Mouse (Mus musculus) hindbrain, embryonic 13.5 days (tissue): ENCODE results near the gene Pigq. TPM values are rescaled to one million over a fixed set of nuclear protein-coding genes. Genes with fewer than 3 reads are reported as not detected.

Source experiments
- ATAC-seq: fragments of 200-750 bp; cut with Nextera tagmentation; 2 replicates; pipeline ENCODE4 v1.8.0; 2017; ENCODE audit warnings: moderate TSS enrichment; ENCODE audit not compliant: low FRiP score
- H3K27ac ChIP-seq: fragments of 300-500 bp; sonication (generic); 2 replicates; pipeline ENCODE4 v1.5.1; 2015; ENCODE audit warnings: inconsistent platforms, mild to moderate bottlenecking, moderate library complexity
- H3K27me3 ChIP-seq: fragments of 300-500 bp; sonication (generic); 2 replicates; pipeline ENCODE4 v1.6.1; 2015; ENCODE audit warnings: mild to moderate bottlenecking, inconsistent platforms
- H3K36me3 ChIP-seq: fragments of 300-500 bp; sonication (generic); 2 replicates; pipeline ENCODE4 v1.6.1; 2015; ENCODE audit warnings: mild to moderate bottlenecking, inconsistent platforms
- H3K4me1 ChIP-seq: fragments of 300-500 bp; sonication (generic); replicated peaks from 2 replicates; pipeline ENCODE4 v1.6.1; 2015; ENCODE audit warnings: inconsistent platforms
- H3K4me2 ChIP-seq: fragments of 300-500 bp; sonication (generic); 2 replicates; pipeline ENCODE4 v1.6.1; 2015; ENCODE audit warnings: inconsistent platforms, mild to moderate bottlenecking, moderate library complexity
- H3K4me3 ChIP-seq: fragments of 300-500 bp; sonication (generic); 2 replicates; pipeline ENCODE4 v1.5.1; 2015; ENCODE audit warnings: mild to moderate bottlenecking, inconsistent platforms
- H3K9ac ChIP-seq: fragments of 300-500 bp; sonication (generic); 2 replicates; pipeline ENCODE4 v1.6.1; 2015; ENCODE audit warnings: mild to moderate bottlenecking, inconsistent platforms
- H3K9me3 ChIP-seq: fragments of 300-500 bp; sonication (generic); 2 replicates; pipeline ENCODE4 v1.6.1; 2016; ENCODE audit warnings: inconsistent platforms
- WGBS: fragments of 180-500 bp; shearing (Covaris S2); methylation state at CpG from one replicate; pipeline ENCODE4 v1.1.7; 2015; 5-methylcytosine and 5-hydroxymethylcytosine counted together
- polyA plus RNA-seq: library from polyadenylated mRNA; unstranded; fragments of >200 nt; fragmentation: Nextera tagmentation; extraction: Ambion mirVana; gene quantifications from 2 replicates; pipeline ENCODE4 v1.2.1, GENCODE M21; 2015

Pigq gene
- polyA plus RNA-seq, result 57.1 and 58.9 TPM in 2 replicates

- no peak within 1 kb of the TSS for H3K4me3 ChIP-seq
- ATAC-seq, result no peak
- H3K27me3 ChIP-seq, result peaks cover 5% of the 10 kb centered on the region
- no peak within 1 kb of the TSS for H3K27ac ChIP-seq
- H3K9me3 ChIP-seq, result no peaks in the 10 kb centered on the region
- no peaks in the 10 kb centered on the region for H3K36me3 ChIP-seq
- H3K4me1 ChIP-seq, result peaks cover 28% of the 10 kb centered on the region
- 74% methylated on average over 5 of the region's 6 CpGs for WGBS
- peak within 1 kb of the TSS; percentile 51; the same call in 1 of the 2 replicates for H3K9ac ChIP-seq
- H3K4me2 ChIP-seq, result no peak within 1 kb of the TSS
These were observed at the start of gene Pigq, which contains the start of gene Nhlrc4 for GRCm38 (mm10) chr17:25944366-25945163. Gene Pigq, minus strand, starts transcription at chr17:25944936. Gene Nhlrc4, minus strand, starts transcription at chr17:25944961.

DNA sequence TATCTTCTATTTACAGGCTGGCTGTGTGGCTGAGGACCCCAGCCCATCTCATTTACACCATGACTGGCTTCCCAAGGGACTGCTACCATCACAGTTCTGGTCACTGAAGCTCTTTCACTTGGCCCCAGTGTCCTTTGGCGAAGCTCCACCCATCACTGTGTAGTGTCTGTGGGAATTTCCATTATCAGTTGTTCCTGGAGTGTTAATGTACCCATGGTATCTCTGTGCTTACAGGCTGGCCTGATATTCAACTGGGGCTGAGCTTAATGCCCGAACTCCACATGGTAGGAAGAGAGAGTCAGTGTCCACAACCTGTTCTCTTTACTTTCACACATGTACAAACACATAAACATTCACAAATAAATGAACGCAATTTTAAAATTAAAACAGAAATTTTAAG, 48.8 kb upstream of the Pigq start:
- no peak for ATAC-seq
- peaks cover 94% of the 10 kb centered on the region for H3K36me3 ChIP-seq
- WGBS, result 94% methylated on average over 3 of the region's 3 CpGs

GRCm38 (mm10) chr17:25992274-25992673, 47.5 kb upstream of the Pigq start:
- no peak for ATAC-seq
- H3K27me3 ChIP-seq, result no peaks in the 10 kb centered on the region
- no peaks in the 10 kb centered on the region for H3K9me3 ChIP-seq
- WGBS, result 95% methylated on average over 4 of the region's 4 CpGs
- H3K27ac ChIP-seq, result no peak overlapping the region
- peaks cover 94% of the 10 kb centered on the region for H3K36me3 ChIP-seq
- no peaks in the 10 kb centered on the region for H3K4me1 ChIP-seq
- no peak overlapping the region for H3K4me3 ChIP-seq
- H3K4me2 ChIP-seq, result no peak overlapping the region
- no peak overlapping the region for H3K9ac ChIP-seq

More for the DNA sequence above, 48.8 kb upstream of the Pigq start:
- Histone ChIP-seq H3K27ac (no peak overlapping the region), H3K4me1 (no peaks in the 10 kb centered on the region), H3K9ac (no peak overlapping the region), H3K9me3 (no peaks in the 10 kb centered on the region), H3K27me3 (no peaks in the 10 kb centered on the region), H3K4me2 (no peak overlapping the region), H3K4me3 (no peak overlapping the region)

DNA sequence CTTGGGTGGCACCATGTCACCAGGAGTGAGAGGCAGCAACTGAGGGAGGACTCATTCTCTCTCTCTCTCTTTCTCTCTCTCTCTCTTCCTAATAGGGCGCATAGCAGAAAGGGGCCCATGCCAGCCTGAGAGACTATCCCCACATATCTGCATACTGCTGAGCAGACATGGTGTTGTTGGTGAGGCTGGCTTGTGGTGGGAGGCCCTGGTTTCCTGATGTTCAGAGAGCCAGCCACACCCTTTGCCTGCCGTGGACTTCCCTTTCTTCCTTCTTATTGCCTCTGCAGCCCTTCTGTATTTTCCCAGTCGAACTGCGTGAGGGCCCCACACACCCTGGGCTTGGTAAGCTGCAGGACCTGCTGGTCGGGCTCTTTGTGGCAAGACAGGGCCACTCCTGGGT, 45.6 kb upstream of the Pigq start:
- Histone ChIP-seq H3K36me3 (peaks cover 84% of the 10 kb centered on the region), H3K27ac (no peak overlapping the region), H3K9me3 (no peaks in the 10 kb centered on the region), H3K9ac (no peak overlapping the region), H3K4me1 (peaks cover 6% of the 10 kb centered on the region), H3K4me3 (no peak overlapping the region), H3K4me2 (no peak overlapping the region), H3K27me3 (no peaks in the 10 kb centered on the region)
- WGBS, result 89% methylated on average over 5 of the region's 5 CpGs
- no peak for ATAC-seq

GRCm38 (mm10) chr17:25985306-25986294, 40.9 kb upstream of the Pigq start, which contains the start of gene Capn15:
Gene Capn15, minus strand, starts transcription at chr17:25985796.
- Histone ChIP-seq H3K4me2 (peak within 1 kb of the TSS; percentile 88), H3K4me1 (peaks cover 39% of the 10 kb centered on the region), H3K4me3 (peak within 1 kb of the TSS; percentile 90), H3K36me3 (peaks cover 41% of the 10 kb centered on the region), H3K9ac (peak within 1 kb of the TSS; percentile 94), H3K27me3 (no peaks in the 10 kb centered on the region), H3K9me3 (no peaks in the 10 kb centered on the region), H3K27ac (peak within 1 kb of the TSS; percentile 92)
- WGBS, result under 1% methylated on average over 91 of the region's 91 CpGs
- ATAC-seq, result peak; percentile 99

DNA sequence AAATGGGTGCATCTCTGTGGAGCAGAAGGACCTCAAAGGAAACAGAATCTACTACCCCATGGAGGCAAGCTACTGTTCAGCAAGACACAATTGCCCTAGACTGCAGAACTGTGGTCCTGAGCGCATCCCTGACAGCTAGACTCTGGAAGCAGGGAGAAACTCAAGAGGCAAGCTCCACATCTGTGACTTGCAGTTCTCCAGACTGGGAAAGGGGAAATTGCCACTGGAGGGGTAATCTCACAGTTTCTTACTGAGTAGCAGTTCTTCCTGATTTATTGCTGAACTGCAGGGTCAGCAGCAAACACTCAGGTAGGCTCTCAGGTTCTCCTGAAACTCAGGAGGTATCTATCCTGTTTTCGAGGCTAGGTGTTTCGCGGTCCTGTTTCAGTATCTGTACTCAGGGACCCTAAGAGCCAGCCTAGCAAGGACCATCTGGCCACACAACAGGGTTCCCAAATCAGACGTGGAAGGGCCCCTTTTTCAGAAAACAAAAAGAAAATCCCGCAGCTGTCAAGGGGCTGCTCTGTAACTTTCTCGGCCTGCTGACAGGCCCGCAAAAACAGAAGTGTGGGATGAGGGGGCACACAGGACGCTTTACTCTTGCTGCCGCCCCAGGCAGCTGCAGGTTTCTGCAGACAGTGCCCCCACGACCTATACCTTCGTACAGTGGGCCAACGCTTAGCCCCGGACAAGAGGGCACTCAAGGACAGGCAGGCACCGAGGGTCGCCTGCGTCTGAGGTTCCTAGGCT, 40.0 kb upstream of the Pigq start:
- H3K4me3 ChIP-seq, result peak overlapping the region; percentile 90
- peak overlapping the region; percentile 92 for H3K27ac ChIP-seq
- H3K36me3 ChIP-seq, result peaks cover 33% of the 10 kb centered on the region
- no peaks in the 10 kb centered on the region for H3K9me3 ChIP-seq
- peaks cover 39% of the 10 kb centered on the region for H3K4me1 ChIP-seq
- no peaks in the 10 kb centered on the region for H3K27me3 ChIP-seq
- peak overlapping the region; percentile 94 for H3K9ac ChIP-seq
- 14% methylated on average over 17 of the region's 17 CpGs for WGBS
- H3K4me2 ChIP-seq, result peak overlapping the region; percentile 88
- ATAC-seq, result no peak

- Histone ChIP-seq H3K9ac (peak overlapping the region; percentile 94), H3K4me1 (peaks cover 39% of the 10 kb centered on the region), H3K27ac (no peak overlapping the region), H3K27me3 (no peaks in the 10 kb centered on the region), H3K4me3 (peak overlapping the region; percentile 90), H3K4me2 (peak overlapping the region; percentile 88), H3K36me3 (peaks cover 27% of the 10 kb centered on the region), H3K9me3 (no peaks in the 10 kb centered on the region)
- WGBS, result 100% methylated on average over 1 of the region's 1 CpGs
- ATAC-seq, result no peak
These were observed 39.3 kb upstream of the Pigq start for GRCm38 (mm10) chr17:25984066-25984465.

GRCm38 (mm10) chr17:25982913-25983312, 38.2 kb upstream of the Pigq start:
- no peak overlapping the region for H3K4me2 ChIP-seq
- no peak overlapping the region for H3K27ac ChIP-seq
- H3K27me3 ChIP-seq, result no peaks in the 10 kb centered on the region
- WGBS, result 91% methylated on average over 3 of the region's 3 CpGs
- H3K9ac ChIP-seq, result no peak overlapping the region
- H3K36me3 ChIP-seq, result peaks cover 15% of the 10 kb centered on the region
- H3K9me3 ChIP-seq, result no peaks in the 10 kb centered on the region
- ATAC-seq, result no peak
- no peak overlapping the region for H3K4me3 ChIP-seq
- peaks cover 39% of the 10 kb centered on the region for H3K4me1 ChIP-seq

DNA sequence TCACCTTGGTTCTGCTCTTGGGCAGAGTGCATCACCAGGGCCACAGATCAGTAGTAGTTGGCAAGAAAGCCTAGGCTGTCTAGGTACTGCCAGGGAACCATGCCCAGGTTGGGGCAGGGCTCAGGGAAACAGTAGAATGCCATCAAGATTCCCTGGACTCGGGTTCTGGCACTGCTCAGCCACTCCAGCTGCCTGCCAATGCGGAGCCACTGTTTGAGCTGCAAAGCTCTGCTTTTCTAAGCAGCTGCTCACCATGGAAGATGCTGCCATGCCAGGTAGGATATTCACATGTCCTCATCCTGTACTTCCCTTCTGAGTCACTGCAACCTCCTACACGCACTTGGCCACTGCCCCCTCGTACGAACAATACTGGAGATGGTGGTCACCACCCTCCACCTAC, 36.1 kb upstream of the Pigq start:
- Histone ChIP-seq H3K4me1 (peaks cover 33% of the 10 kb centered on the region), H3K9ac (no peak overlapping the region), H3K27ac (no peak overlapping the region), H3K27me3 (no peaks in the 10 kb centered on the region), H3K4me3 (no peak overlapping the region), H3K36me3 (peaks cover 3% of the 10 kb centered on the region; the same call in 1 of the 2 replicates), H3K4me2 (no peak overlapping the region), H3K9me3 (no peaks in the 10 kb centered on the region)
- 92% methylated on average over 5 of the region's 5 CpGs for WGBS
- ATAC-seq, result no peak

DNA sequence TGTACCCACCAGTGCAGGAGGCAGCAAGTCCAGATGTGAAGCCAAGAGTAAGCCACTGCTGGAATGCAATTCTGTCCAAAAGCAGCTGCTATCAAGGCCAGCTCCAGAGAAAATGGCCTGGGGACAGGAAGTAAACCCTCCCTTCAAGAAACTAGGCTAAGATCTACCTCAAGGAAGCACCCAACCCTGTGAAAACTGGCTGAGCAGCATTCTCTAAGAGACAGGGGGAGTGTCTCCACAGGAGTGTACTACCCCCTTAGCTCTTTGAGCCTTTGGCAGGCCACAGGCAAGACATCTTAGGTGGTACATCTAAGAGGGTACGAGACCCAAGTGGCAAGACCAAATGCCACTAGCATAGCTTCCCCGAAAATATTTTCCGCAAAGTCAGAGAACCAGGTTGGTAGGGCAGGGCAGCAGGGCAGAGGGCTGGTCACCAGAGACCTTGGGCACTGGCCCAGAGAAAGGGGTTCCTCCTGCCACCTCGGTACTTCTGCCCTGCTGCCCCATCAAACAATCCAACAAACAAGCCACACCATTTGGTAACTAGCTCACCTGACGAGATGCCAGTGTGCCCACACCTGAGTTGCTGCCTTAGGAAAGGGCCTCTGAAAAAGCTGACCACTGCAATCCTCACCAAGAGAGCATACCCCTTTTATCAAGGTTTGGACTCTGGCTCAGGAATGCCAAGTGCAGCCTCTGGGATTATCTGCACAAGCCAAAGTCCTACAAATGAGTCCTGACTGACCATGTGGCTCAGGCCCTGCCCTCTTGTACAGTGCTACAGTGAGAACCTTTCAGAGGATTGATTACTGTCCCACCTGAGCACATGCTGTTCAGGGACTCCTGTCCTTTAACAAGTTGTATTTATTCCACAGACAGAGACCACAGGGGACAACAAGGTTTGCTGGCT, 35.3 kb upstream of the Pigq start:
- Histone ChIP-seq H3K36me3 (peaks cover 3% of the 10 kb centered on the region; the same call in 1 of the 2 replicates), H3K27ac (no peak overlapping the region), H3K4me2 (no peak overlapping the region), H3K27me3 (no peaks in the 10 kb centered on the region), H3K4me1 (peaks cover 33% of the 10 kb centered on the region), H3K4me3 (no peak overlapping the region), H3K9me3 (no peaks in the 10 kb centered on the region), H3K9ac (no peak overlapping the region)
- no peak for ATAC-seq
- 94% methylated on average over 5 of the region's 5 CpGs for WGBS
